Mouse (Mus musculus): ENCODE measurements around the gene Ly6g6d. TPM values are rescaled to one million over a fixed set of nuclear protein-coding genes. Genes with fewer than 3 reads are reported as not detected.
"Not testable (repeated sequence)": the region's sequence is repeated elsewhere in the genome, so short reads cannot be mapped to it uniquely, and the experiment has no call there.

Ly6g6d gene
- total RNA-seq (2014; fragmentation: Nextera tagmentation) (not detected in 2 replicates), total RNA-seq (2017) (0.58 TPM in 1 of 2 replicates, not detected in the other), polyA plus RNA-seq (2012) (2.0 and 3.6 TPM in 2 replicates)

DNA sequence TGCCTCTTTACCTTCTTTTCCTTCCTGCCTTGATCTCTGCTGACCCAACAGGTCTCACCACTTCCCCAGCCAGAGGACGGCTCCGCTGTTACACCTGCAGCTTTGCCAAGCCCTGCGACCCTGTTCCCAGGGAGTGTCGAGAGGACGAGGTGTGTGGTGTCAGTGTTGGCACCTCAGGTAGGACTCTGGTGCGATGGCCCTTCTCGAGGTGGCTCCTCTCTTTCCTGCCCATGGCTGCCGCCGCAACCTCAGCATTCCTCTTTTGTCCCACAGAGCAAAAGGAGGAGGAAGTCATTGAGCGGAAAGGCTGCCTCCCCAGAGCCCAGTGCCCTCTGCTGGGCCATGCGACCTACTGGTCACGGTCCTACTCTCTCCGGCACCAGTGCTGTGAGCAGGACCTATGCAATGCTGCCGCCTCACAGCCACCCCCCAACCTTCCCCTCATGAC, at the start of gene Ly6g6d:
Gene Ly6g6d, minus strand, starts transcription at position 280 of the 448 bp plus-strand sequence.
- no peak for ATAC-seq (ENCODE audit: extremely low read depth, insufficient number of reproducible peaks, low FRiP score, poor library complexity, severe bottlenecking)

DNA sequence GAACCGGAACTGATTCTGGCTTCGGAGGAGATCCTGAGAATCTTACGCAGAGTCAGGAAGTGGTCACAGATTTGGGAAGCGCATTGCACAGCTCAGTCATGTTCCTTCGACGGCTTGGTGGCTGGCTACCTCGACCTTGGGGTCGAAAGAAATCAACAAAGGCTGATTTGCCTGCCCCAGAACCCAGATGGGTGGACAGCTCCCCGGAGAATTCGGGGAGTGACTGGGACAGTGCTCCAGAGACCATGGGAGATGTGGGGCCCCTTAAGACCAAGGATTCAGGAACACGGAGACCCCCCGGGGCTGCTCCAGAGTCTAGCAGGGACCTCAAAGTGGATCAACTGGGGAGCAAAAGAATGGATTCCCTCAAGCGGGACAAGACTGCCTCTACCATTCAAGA, 49.2 kb upstream of the Ly6g6d start:
- H3K27me3 ChIP-seq (ENCODE audit: insufficient read depth, low read length): no peaks in the 10 kb centered on the region
- H3K4me1 ChIP-seq (ENCODE audit: insufficient read depth, low read depth, low read length): peaks cover 68% of the 10 kb centered on the region
- no peak for ATAC-seq (ENCODE audit: extremely low read depth, insufficient number of reproducible peaks, low FRiP score, poor library complexity, severe bottlenecking)
- H3K4me3 ChIP-seq (ENCODE audit: low read depth, low read length): peak overlapping the region; percentile 78
- H3K9me3 ChIP-seq (replicated peaks): no peaks in the 10 kb centered on the region
- TF ChIP-seq TAL1 (conservative IDR thresholded peaks at IDR 0.05; ENCODE audit: low read depth, low read length): no peak
- DNase-seq (ENCODE audit: low spot score): no peak
- H3K36me3 ChIP-seq (replicated peaks): peaks cover 75% of the 10 kb centered on the region

More for the DNA sequence above, at the start of gene Ly6g6d:
- DNase-seq (ENCODE audit: low spot score): no peak
- Histone ChIP-seq H3K4me1 (ENCODE audit: insufficient read depth, low read depth, low read length) (peaks cover 68% of the 10 kb centered on the region), H3K9me3 (replicated peaks) (no peaks in the 10 kb centered on the region), H3K36me3 (replicated peaks) (no peaks in the 10 kb centered on the region), H3K4me3 (ENCODE audit: low read depth, low read length) (no peak within 1 kb of the TSS), H3K27me3 (ENCODE audit: insufficient read depth, low read length) (peaks cover 7% of the 10 kb centered on the region; the same call in 1 of the 2 replicates)
- no peak for TF ChIP-seq CTCF (IDR thresholded peaks at IDR 0.05; ENCODE audit: low read depth, low read length)
- TF ChIP-seq POLR2AphosphoS5 (IDR thresholded peaks at IDR 0.05; ENCODE audit: insufficient replicate concordance, low read depth, low read length): no peak
- TF ChIP-seq GATA1 (IDR thresholded peaks at IDR 0.05; ENCODE audit: borderline replicate concordance, low read length): no peak
- TF ChIP-seq TAL1 (conservative IDR thresholded peaks at IDR 0.05; ENCODE audit: low read depth, low read length): no peak
- TF ChIP-seq GATA2 (IDR thresholded peaks at IDR 0.05; ENCODE audit: borderline replicate concordance, low read depth, low read length): no peak

GRCm38 (mm10) chr17:35126206-35126611, 48.3 kb upstream of the Ly6g6d start, which contains the start of gene D17H6S53E:
TSS of gene D17H6S53E (plus strand) at chr17:35126373.
- no peak for TF ChIP-seq POLR2AphosphoS5 (IDR thresholded peaks at IDR 0.05; ENCODE audit: insufficient replicate concordance, low read depth, low read length)
- no peak for TF ChIP-seq CTCF (IDR thresholded peaks at IDR 0.05; ENCODE audit: low read depth, low read length)
- TF ChIP-seq GATA1 (IDR thresholded peaks at IDR 0.05; ENCODE audit: borderline replicate concordance, low read length): no peak
- TF ChIP-seq TAL1 (conservative IDR thresholded peaks at IDR 0.05; ENCODE audit: low read depth, low read length): no peak
- TF ChIP-seq GATA2 (IDR thresholded peaks at IDR 0.05; ENCODE audit: borderline replicate concordance, low read depth, low read length): no peak
- peak; percentile 23; the same call in 1 of the 2 replicates for ATAC-seq (ENCODE audit: extremely low read depth, insufficient number of reproducible peaks, low FRiP score, poor library complexity, severe bottlenecking)
- Histone ChIP-seq H3K4me1 (ENCODE audit: insufficient read depth, low read depth, low read length) (peaks cover 73% of the 10 kb centered on the region), H3K4me3 (ENCODE audit: low read depth, low read length) (peak within 1 kb of the TSS; percentile 78), H3K9me3 (replicated peaks) (no peaks in the 10 kb centered on the region), H3K27me3 (ENCODE audit: insufficient read depth, low read length) (no peaks in the 10 kb centered on the region), H3K36me3 (replicated peaks) (peaks cover 68% of the 10 kb centered on the region)
- DNase-seq (ENCODE audit: low spot score): peak; percentile 83

DNA sequence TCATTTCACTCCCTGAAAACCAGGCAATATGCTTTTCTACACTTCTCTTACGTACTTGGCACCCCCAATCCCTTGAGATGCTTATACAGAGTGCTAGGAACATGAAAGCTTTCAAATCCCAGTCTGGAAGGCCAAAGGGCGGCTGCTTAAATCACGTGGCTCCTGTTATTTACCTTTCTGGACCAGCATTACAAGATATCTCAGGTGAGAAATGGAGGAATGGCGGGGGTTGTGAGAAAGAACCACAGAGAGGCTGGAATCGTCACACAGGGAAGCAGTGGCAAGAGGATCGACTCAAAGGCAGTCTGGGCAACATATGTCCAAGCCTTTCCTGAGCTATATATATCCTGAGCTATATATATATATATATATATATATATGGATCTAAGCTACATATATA, 47.7 kb upstream of the Ly6g6d start:
- Histone ChIP-seq H3K4me3 (ENCODE audit: low read depth, low read length) (peak overlapping the region; percentile 78; the same call in 1 of the 2 replicates), H3K9me3 (replicated peaks) (no peaks in the 10 kb centered on the region), H3K36me3 (replicated peaks) (peaks cover 62% of the 10 kb centered on the region), H3K4me1 (ENCODE audit: insufficient read depth, low read depth, low read length) (peaks cover 68% of the 10 kb centered on the region), H3K27me3 (ENCODE audit: insufficient read depth, low read length) (no peaks in the 10 kb centered on the region)
- no peak for DNase-seq (ENCODE audit: low spot score)
- TF ChIP-seq GATA1 (IDR thresholded peaks at IDR 0.05; ENCODE audit: borderline replicate concordance, low read length) (no peak), TAL1 (conservative IDR thresholded peaks at IDR 0.05; ENCODE audit: low read depth, low read length) (no peak), GATA2 (IDR thresholded peaks at IDR 0.05; ENCODE audit: borderline replicate concordance, low read depth, low read length) (no peak), POLR2AphosphoS5 (IDR thresholded peaks at IDR 0.05; ENCODE audit: insufficient replicate concordance, low read depth, low read length) (no peak), CTCF (IDR thresholded peaks at IDR 0.05; ENCODE audit: low read depth, low read length) (no peak)
- ATAC-seq (ENCODE audit: extremely low read depth, insufficient number of reproducible peaks, low FRiP score, poor library complexity, severe bottlenecking): no peak

GRCm38 (mm10) chr17:35125081-35125480, 47.2 kb upstream of the Ly6g6d start:
- H3K4me3 ChIP-seq (ENCODE audit: low read depth, low read length): no peak overlapping the region; the same call in 1 of the 2 replicates
- TF ChIP-seq POLR2AphosphoS5 (IDR thresholded peaks at IDR 0.05; ENCODE audit: insufficient replicate concordance, low read depth, low read length): no peak
- H3K27me3 ChIP-seq (ENCODE audit: insufficient read depth, low read length): no peaks in the 10 kb centered on the region
- H3K9me3 ChIP-seq (replicated peaks): no peaks in the 10 kb centered on the region
- no peak for ATAC-seq (ENCODE audit: extremely low read depth, insufficient number of reproducible peaks, low FRiP score, poor library complexity, severe bottlenecking)
- H3K36me3 ChIP-seq (replicated peaks): peaks cover 60% of the 10 kb centered on the region
- DNase-seq (ENCODE audit: low spot score): no peak
- H3K4me1 ChIP-seq (ENCODE audit: insufficient read depth, low read depth, low read length): peaks cover 73% of the 10 kb centered on the region

- Histone ChIP-seq H3K4me1 (ENCODE audit: insufficient read depth, low read depth, low read length) (peaks cover 79% of the 10 kb centered on the region), H3K36me3 (replicated peaks) (peaks cover 61% of the 10 kb centered on the region)
- not testable (repeated sequence) for H3K4me3 ChIP-seq (ENCODE audit: low read depth, low read length); ATAC-seq (ENCODE audit: extremely low read depth, insufficient number of reproducible peaks, low FRiP score, poor library complexity, severe bottlenecking); H3K27me3 ChIP-seq (ENCODE audit: insufficient read depth, low read length); DNase-seq (ENCODE audit: low spot score); H3K9me3 ChIP-seq (replicated peaks)
These were observed 46.5 kb upstream of the Ly6g6d start for GRCm38 (mm10) chr17:35124261-35124896.

- H3K9me3 ChIP-seq (replicated peaks); H3K27me3 ChIP-seq (ENCODE audit: insufficient read depth, low read length); DNase-seq (ENCODE audit: low spot score); H3K4me3 ChIP-seq (ENCODE audit: low read depth, low read length); ATAC-seq (ENCODE audit: extremely low read depth, insufficient number of reproducible peaks, low FRiP score, poor library complexity, severe bottlenecking): not testable (repeated sequence)
- Histone ChIP-seq H3K36me3 (replicated peaks) (peaks cover 61% of the 10 kb centered on the region), H3K4me1 (ENCODE audit: insufficient read depth, low read depth, low read length) (peaks cover 74% of the 10 kb centered on the region)
These were observed 45.4 kb upstream of the Ly6g6d start for GRCm38 (mm10) chr17:35123287-35123686.

Measured in G1E (cell line).